Mouse (Mus musculus): ENCODE data around the gene Twf2. TPM values are rescaled to one million over a fixed set of nuclear protein-coding genes. Genes with fewer than 3 reads are reported as not detected.

Gene Twf2
- polyA plus RNA-seq, 1 experiment = 113 TPM

DNA sequence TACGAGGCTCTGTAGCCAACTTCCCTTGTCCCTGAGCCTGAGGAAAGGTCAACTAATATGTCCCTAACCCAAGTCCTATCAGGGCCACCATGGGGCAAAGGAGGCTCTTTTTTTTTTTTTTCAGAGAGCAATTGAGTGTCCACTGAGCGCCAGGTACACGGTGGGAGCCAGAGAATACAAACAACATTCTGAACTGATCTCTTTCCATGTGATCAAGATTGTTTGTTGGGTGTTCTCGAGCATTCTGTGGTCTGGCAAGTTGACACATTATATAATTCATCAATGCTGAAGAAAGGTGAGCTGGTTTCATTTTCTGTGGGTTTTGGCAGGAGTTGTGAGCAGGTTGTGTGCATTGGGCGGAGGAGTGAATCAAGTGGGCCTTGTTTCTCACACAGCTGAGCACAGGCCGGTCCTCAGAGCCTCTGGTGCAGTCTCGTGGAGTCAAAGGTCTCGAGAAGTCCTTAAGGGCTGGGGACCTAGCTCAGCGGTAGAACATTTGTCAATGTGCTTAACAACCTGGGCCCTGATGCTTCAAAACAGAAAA is 60.5 kb downstream of the Twf2 start:
- TF ChIP-seq POLR2A (IDR thresholded peaks at IDR 0.05; ENCODE audit: borderline replicate concordance, low read depth, low read length) (no peak), CTCF (IDR thresholded peaks at IDR 0.05; ENCODE audit: low read depth, low read length) (no peak)

More for the DNA sequence above, 60.5 kb downstream of the Twf2 start:
- Histone ChIP-seq H3K4me3 (ENCODE audit: insufficient read depth, low read length) (no peak overlapping the region), H3K4me1 (ENCODE audit: control insufficient read depth, insufficient read depth, low read length) (peaks cover 29% of the 10 kb centered on the region), H3K27ac (ENCODE audit: insufficient read depth, low read depth, low read length) (no peak overlapping the region)

Other genes with a start within 250 kb of the Twf2 start
- gene Col6a5, start 242.5 kb upstream of the Twf2 start, polyA plus RNA-seq (2012; ENCODE audit: insufficient read depth, insufficient read length, missing spikeins) = not detected in 2 replicates
- gene Col6a4, start 106.3 kb upstream of the Twf2 start, polyA plus RNA-seq (2012; ENCODE audit: insufficient read depth, insufficient read length, missing spikeins) = not detected in 2 replicates
- 0.58 and 0.77 TPM in 2 replicates for gene Glyctk, start 45.0 kb upstream of the Twf2 start, polyA plus RNA-seq (2012; ENCODE audit: insufficient read depth, insufficient read length, missing spikeins)
- gene Wdr82, start 32.2 kb upstream of the Twf2 start, polyA plus RNA-seq (2012; ENCODE audit: insufficient read depth, insufficient read length, missing spikeins) = 30.8 and 37.0 TPM in 2 replicates
- gene Ppm1m, start 3.4 kb upstream of the Twf2 start, polyA plus RNA-seq (2012; ENCODE audit: insufficient read depth, insufficient read length, missing spikeins) = 41.5 and 42.6 TPM in 2 replicates
- gene Tlr9, start 19.5 kb downstream of the Twf2 start, polyA plus RNA-seq (2012; ENCODE audit: insufficient read depth, insufficient read length, missing spikeins) = 41.6 and 61.6 TPM in 2 replicates
- 67.2 and 70.5 TPM in 2 replicates for gene Alas1, start 45.5 kb downstream of the Twf2 start, polyA plus RNA-seq (2012; ENCODE audit: insufficient read depth, insufficient read length, missing spikeins)
- gene Poc1a, start 78.0 kb downstream of the Twf2 start, polyA plus RNA-seq (2012; ENCODE audit: insufficient read depth, insufficient read length, missing spikeins) = 8.3 and 13.7 TPM in 2 replicates
- 122 and 129 TPM in 2 replicates for gene Dusp7, start 165.5 kb downstream of the Twf2 start, polyA plus RNA-seq (2012; ENCODE audit: insufficient read depth, insufficient read length, missing spikeins)
- gene Rpl29, start 226.3 kb downstream of the Twf2 start, polyA plus RNA-seq (2012; ENCODE audit: insufficient read depth, insufficient read length, missing spikeins) = 299 and 319 TPM in 2 replicates
- 1.3 and 1.6 TPM in 2 replicates for gene Acy1, start 235.2 kb downstream of the Twf2 start, polyA plus RNA-seq (2012; ENCODE audit: insufficient read depth, insufficient read length, missing spikeins)
- 27.6 and 32.0 TPM in 2 replicates for gene Abhd14b, start 244.4 kb downstream of the Twf2 start, polyA plus RNA-seq (2012; ENCODE audit: insufficient read depth, insufficient read length, missing spikeins)
- gene Abhd14a, start 244.6 kb downstream of the Twf2 start, polyA plus RNA-seq (2012; ENCODE audit: insufficient read depth, insufficient read length, missing spikeins) = 5.4 and 8.3 TPM in 2 replicates